Mouse (Mus musculus) erythroid progenitor cell, adult 5-6 weeks (primary cell): ENCODE data around the gene Gdnf. TPM values are rescaled to one million over a fixed set of nuclear protein-coding genes. Genes with fewer than 3 reads are reported as not detected.

Experiments used
- ATAC-seq: replicated peaks from 2 replicates; pipeline ENCODE4 v1.8.0; 2016; ENCODE audit warnings: moderate number of reproducible peaks, mild to moderate bottlenecking, moderate TSS enrichment, inconsistent platforms; ENCODE audit not compliant: poor library complexity, low FRiP score, severe bottlenecking
- total RNA-seq, 2 experiments: library from RNA; stranded (forward) in 1 of 2; stranded (reverse) in 1 of 2; fragments of 150-400 nt in 1 of 2; fragments of 186-747, 209-891 nt in 1 of 2; gene quantifications; 2 replicates each; pipeline versions ENCODE4 v1.2.3 to v1.2.4; 2015 to 2017; ENCODE audit warnings: low replicate concordance in 2 of 2

Gene Gdnf
- total RNA-seq, 2 experiments from 2014 or later = not detected

- ATAC-seq = no peak
Observed at GRCm38 (mm10) chr15:7857418-7857817, 46.8 kb downstream of the Gdnf start.

- ATAC-seq = no peak
Observed at GRCm38 (mm10) chr15:7858841-7859240, 48.2 kb downstream of the Gdnf start.

- no peak for ATAC-seq
Observed at GRCm38 (mm10) chr15:7862890-7863289, 52.2 kb downstream of the Gdnf start.

- ATAC-seq = no peak
Observed at GRCm38 (mm10) chr15:7863328-7863727, 52.7 kb downstream of the Gdnf start.

DNA sequence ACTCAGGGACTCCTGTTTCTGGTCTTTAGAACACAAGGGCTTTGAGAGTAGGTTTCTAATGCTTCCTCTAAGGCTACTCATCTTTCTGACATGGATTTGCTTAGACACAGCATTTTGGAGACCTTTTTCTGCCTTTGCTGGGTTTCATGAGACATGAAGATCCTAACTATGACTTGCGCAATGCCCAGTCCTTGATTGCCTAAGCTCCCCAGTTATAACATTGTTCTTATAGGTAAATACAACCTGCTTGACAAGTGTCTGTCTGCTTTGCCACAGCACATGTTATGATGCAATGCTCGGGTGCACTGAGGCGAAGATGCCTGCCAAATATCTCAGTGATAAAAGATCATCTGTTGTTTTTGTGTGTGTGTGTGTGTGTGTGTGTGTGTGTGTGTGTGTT lies 54.7 kb downstream of the Gdnf start:
- no peak for ATAC-seq

GRCm38 (mm10) chr15:7872473-7872872 lies 61.8 kb downstream of the Gdnf start:
- no peak for ATAC-seq

- no peak for ATAC-seq
Observed at GRCm38 (mm10) chr15:7875879-7876278, 65.2 kb downstream of the Gdnf start.

- no peak for ATAC-seq
Observed at GRCm38 (mm10) chr15:7877560-7878467, 67.2 kb downstream of the Gdnf start.

GRCm38 (mm10) chr15:7878861-7879260 lies 68.2 kb downstream of the Gdnf start:
- ATAC-seq = no peak

DNA sequence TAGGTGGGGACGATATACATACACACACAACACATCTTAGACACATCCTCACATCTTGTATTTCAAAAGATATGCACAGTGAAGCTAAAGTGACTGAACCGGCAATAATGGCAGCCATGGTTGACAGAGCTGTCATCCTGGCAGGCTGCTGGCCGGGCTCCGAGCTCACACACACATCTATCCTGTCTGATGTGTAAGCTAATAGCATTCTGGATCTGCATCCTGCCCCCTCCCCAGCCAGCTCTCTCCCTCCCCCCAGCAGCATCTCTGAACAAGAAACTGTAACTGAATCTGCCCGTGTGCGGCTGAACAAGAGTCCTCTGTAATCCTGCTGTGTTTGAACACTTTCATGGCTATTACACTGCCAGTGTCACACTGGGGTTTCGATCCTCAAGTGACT lies 69.3 kb downstream of the Gdnf start:
- ATAC-seq = no peak

DNA sequence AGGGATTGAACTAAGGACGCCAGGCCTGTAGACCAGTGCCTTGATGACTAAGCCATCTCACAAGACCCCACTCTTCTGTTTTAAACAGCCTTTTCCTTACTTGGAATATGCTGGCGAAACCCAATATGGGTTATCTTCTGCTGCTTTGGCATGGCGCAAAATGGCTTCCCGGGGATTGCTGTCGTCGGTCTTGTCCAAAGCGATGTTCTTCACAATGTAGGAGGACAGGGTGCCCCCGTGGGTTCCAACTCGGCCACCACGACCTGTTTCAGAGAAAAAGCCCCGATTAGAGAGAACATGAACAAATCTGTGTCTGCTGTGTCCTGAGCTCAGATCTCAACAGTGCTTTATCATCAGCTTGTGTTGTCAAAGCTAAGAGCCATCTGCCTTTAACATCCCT lies 73.5 kb downstream of the Gdnf start:
- no peak for ATAC-seq

- no peak for ATAC-seq
Observed at GRCm38 (mm10) chr15:7885106-7885505, 74.5 kb downstream of the Gdnf start.

GRCm38 (mm10) chr15:7886591-7886990 lies 75.9 kb downstream of the Gdnf start:
- no peak for ATAC-seq
